8 mouse cellular contexts compared by ENCODE assay signal in the genomic region with DNA sequence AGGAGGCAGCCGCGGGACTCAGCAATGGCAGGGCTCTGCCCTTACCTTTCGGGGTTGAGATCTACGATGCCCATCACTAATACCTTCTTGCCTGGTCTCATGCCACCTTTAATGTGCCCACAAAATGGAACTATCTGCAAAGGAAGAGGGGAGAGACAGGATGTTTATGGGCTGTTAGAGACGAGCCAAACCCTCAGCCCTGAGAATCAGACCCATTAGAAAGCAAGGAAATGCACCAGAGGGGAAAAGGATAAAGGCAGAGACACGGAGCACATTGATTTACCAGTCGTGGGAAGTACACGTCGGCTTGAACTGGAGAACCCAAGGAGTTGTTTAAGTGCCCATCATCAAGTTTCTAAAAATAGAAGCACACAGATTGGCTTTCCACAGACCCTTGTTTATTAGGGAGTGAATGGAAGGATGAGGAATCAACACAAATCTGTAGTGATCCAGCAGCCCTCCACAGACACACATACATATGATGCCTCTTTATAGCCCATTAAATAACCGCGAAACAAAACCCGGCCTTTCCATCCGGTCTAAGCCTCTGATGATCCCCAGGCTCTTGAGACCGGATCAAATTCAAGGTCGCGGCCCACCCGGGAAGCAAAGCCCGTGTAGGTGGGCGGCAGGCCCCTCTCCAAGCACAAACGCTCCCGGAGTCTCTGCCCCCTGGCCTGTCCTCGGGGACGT. TPM values are rescaled to one million over a fixed set of nuclear protein-coding genes. Genes with fewer than 3 reads are reported as not detected.
DNase-seq lines count a peak whose midpoint lies in the region; ATAC-seq lines count a peak whose summit lies in the region.

No protein-coding gene starts in this region.

- peak; percentile 17 for DNase-seq in kidney, adult 11 months
- no peak for DNase-seq in kidney, postnatal 14 days
- DNase-seq in mesoderm, embryonic 11.5 days (ENCODE audit: low read depth, low spot score): peak; percentile 37
- no peak for DNase-seq in urinary bladder, adult 2 months (ENCODE audit: low spot score)
- no peak for DNase-seq in ovary, postnatal 10 days (ENCODE audit: low spot score)

- H3K27ac ChIP-seq in forebrain, embryonic 16.5 days (ENCODE audit: low read length): peak overlapping the region; percentile 88
- H3K27ac ChIP-seq in kidney, embryonic 16.5 days (ENCODE audit: low read length): peak overlapping the region; percentile 90

- H3K4me3 ChIP-seq in forebrain, embryonic 16.5 days (replicated peaks; ENCODE audit: low read length): peak overlapping the region; percentile 78
- peak overlapping the region; percentile 86 for H3K4me3 ChIP-seq in kidney, embryonic 16.5 days (ENCODE audit: low read length)

- H3K9me3 ChIP-seq in forebrain, embryonic 16.5 days (ENCODE audit: control insufficient read depth, low read length): no peaks in the 10 kb centered on the region
- no peaks in the 10 kb centered on the region for H3K9me3 ChIP-seq in kidney, embryonic 16.5 days (ENCODE audit: low read length)

- WGBS in forebrain, embryonic 16.5 days: 11% methylated on average over 23 of the region's 23 CpGs
- WGBS in kidney, embryonic 16.5 days: 10% methylated on average over 23 of the region's 23 CpGs

- H3K4me1 ChIP-seq in forebrain, embryonic 16.5 days (replicated peaks; ENCODE audit: control insufficient read depth, insufficient read depth, low read length): peaks cover 24% of the 10 kb centered on the region
- H3K4me1 ChIP-seq in kidney, embryonic 16.5 days (ENCODE audit: insufficient read depth, low read length): peaks cover 23% of the 10 kb centered on the region

- H3K4me2 ChIP-seq in forebrain, embryonic 16.5 days (ENCODE audit: low read length): peak overlapping the region; percentile 87
- H3K4me2 ChIP-seq in kidney, embryonic 16.5 days (replicated peaks; ENCODE audit: low read depth, low read length): peak overlapping the region; percentile 72

- peak overlapping the region; percentile 97 for H3K9ac ChIP-seq in forebrain, embryonic 16.5 days (replicated peaks; ENCODE audit: low read depth, low read length)
- peak overlapping the region; percentile 93 for H3K9ac ChIP-seq in kidney, embryonic 16.5 days (replicated peaks; ENCODE audit: low read length)

- no peaks in the 10 kb centered on the region for H3K27me3 ChIP-seq in forebrain, embryonic 16.5 days (replicated peaks; ENCODE audit: control insufficient read depth, insufficient read depth, low read length)
- H3K27me3 ChIP-seq in kidney, embryonic 16.5 days (ENCODE audit: insufficient read depth, low read length): no peaks in the 10 kb centered on the region

- peaks cover 8% of the 10 kb centered on the region for H3K36me3 ChIP-seq in forebrain, embryonic 16.5 days (ENCODE audit: control insufficient read depth, insufficient read depth)
- peaks cover 11% of the 10 kb centered on the region; the same call in 1 of the 2 replicates for H3K36me3 ChIP-seq in kidney, embryonic 16.5 days (ENCODE audit: insufficient read depth, low read length)

- peak; percentile 34 for ATAC-seq in activated CD4-positive, CD25-positive, alpha-beta regulatory T cell, adult 4 months
- ATAC-seq in forebrain, embryonic 16.5 days: peak; percentile 35
- no peak for ATAC-seq in kidney, embryonic 16.5 days (ENCODE audit: low FRiP score, low TSS enrichment)

RNA-seq across cellular contexts. Expression of a gene that starts 0.7 kb away (rescaled TPM):
- polyA plus RNA-seq in activated CD4-positive, CD25-positive, alpha-beta regulatory T cell, adult 4 months (2017; shearing (Covaris generic)): 10 to 100 TPM; 11.9 to 18.5 TPM
- 95.8 and 96.3 TPM in 2 replicates for polyA plus RNA-seq in forebrain, embryonic 16.5 days (2015; fragmentation: Nextera tagmentation; extraction: Ambion mirVana)
- polyA plus RNA-seq in kidney, embryonic 16.5 days (2015; fragmentation: Nextera tagmentation; extraction: Ambion mirVana): 29.1 and 33.3 TPM in 2 replicates
- 21.7 and 21.8 TPM in 2 replicates for polyA plus RNA-seq in urinary bladder, adult 2 months (2012; rRNA removed)

Comparison
In these comparisons a context has a peak if more than half of its experiments do, and no peak if none do; other contexts are left out.
1. DNase-seq: peak in kidney, adult 11 months (single experiment) and mesoderm, embryonic 11.5 days (single experiment); none in kidney, postnatal 14 days (single experiment), urinary bladder, adult 2 months (single experiment) and ovary, postnatal 10 days (single experiment).